Mouse (Mus musculus) CD4-positive, CD25-positive, alpha-beta regulatory T cell, adult 4 months (primary cell): ENCODE measurements around the gene Rps6kc1. TPM values are rescaled to one million over a fixed set of nuclear protein-coding genes. Genes with fewer than 3 reads are reported as not detected.

Experiments used
- ATAC-seq: one replicate; pipeline ENCODE4 v1.8.0; 2017
- polyA plus RNA-seq, 2 experiments: library from polyadenylated mRNA; unstranded; fragments of 100-300 nt; shearing (Covaris generic); gene quantifications; one replicate each; pipeline ENCODE4 v1.2.1; 2017

Gene Rps6kc1
- polyA plus RNA-seq, 2 experiments from 2014 or later, result 6.2 to 9.1 TPM

DNA sequence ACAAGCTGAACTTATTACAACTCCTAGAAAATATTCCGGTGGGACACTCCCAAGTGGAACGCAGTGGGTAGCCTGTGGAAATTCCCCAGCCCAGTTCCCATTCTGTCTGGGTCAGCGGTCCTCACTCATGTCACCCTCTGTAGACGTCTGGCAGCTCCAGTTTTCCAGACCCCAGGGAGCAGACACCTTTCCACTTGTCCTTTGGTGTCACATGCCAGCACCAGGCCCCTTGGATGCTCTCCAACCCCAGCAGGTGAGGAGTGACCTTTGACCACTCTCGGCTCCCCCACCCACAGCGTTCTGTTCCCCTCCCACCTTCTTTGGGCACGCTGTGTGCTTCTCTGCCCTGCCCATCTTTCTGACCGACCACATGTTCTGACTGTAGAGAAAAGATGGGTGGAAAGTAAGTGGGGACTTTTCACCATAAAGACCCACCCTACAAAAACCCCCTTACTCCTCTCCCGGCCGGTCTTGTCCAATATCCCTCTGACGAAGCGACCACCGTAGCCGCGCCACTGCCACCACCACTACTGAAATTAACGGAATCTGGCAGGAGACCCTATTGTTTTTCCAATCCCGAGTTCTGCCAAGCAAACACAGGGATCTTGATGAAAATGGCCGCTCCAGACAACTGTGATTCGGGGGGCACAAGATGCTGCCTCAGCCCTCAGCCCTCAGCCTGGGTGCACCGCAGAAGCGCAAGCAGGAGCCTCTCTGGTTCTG lies 246.6 kb downstream of the Rps6kc1 start:
- ATAC-seq, result no peak

DNA sequence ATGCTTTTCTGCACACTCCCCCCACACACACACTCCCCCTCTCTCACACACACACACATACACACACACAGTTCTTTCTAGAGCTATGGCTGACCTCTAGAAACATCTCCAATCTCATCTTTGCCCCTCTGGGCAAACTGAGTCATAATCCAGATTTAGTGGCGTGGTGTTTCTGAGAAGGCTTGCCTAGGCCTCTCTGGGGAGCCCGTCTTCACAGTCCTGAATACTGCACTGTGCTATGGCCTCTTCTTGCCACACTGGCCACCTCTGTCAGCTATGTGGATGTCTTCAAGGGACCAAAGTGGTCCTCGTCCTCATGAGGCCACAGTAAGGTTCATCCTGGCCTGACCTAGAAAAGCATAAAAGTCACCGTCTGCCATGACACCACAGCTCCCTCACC lies 247.6 kb downstream of the Rps6kc1 start:
- no peak for ATAC-seq

DNA sequence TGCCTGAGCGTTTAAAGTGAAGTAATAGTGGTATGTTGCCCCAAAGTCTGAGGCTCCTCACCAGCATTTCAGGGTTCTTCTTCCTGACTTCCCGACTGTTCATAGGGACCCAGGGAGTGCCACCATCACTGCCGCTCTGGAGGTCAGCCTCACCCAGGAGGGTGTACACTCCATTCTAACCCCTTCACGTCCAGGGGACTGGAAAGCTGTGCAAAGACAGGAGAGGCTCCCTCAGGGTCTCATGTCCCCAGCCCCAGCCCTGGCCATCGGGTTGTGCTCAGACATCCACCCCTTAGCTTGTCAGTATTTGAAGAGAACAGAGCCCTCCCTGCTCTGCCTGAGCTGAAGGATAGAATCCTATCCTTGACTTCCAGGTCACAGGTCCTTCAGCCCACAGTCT lies 248.8 kb downstream of the Rps6kc1 start:
- ATAC-seq, result no peak

DNA sequence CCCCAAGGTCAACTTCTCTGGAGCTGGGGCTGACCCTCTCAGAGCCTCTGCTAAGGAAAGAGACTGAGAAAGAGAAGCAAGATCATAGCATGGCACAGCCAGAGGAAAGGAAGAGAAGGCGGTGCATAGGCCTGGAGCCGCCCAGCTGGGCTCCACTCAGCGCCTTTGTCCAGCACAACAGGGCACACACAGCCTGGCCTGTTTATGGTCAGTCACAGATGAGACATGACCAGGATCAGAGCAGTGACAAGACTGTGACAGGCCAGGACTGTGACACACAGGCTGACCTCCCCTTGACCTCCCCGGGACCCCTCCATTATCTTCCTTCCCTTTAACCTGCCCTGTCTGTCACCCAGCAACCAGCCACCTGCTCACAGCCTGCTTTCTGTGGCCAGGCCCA lies 249.8 kb downstream of the Rps6kc1 start:
- ATAC-seq, result no peak

DNA sequence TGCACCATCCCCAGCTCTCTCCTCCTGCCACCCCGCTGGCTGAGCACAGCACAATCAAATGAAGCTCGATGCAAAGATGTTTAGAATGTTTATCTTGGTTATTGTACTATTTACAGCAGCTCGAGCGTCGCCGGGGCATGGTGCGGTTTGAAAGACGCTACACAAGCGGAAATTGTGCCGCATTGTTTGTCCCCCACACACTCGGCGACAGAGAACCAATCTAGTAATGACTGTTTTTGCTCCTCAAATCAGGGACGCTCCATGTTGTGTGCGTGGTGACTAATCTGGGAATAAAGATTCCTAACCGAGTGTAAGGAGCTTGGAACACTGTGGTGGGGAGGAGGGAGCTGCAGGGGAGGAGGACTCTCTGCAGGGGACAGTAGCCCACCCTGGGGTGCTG lies 250.3 kb downstream of the Rps6kc1 start:
- no peak for ATAC-seq

DNA sequence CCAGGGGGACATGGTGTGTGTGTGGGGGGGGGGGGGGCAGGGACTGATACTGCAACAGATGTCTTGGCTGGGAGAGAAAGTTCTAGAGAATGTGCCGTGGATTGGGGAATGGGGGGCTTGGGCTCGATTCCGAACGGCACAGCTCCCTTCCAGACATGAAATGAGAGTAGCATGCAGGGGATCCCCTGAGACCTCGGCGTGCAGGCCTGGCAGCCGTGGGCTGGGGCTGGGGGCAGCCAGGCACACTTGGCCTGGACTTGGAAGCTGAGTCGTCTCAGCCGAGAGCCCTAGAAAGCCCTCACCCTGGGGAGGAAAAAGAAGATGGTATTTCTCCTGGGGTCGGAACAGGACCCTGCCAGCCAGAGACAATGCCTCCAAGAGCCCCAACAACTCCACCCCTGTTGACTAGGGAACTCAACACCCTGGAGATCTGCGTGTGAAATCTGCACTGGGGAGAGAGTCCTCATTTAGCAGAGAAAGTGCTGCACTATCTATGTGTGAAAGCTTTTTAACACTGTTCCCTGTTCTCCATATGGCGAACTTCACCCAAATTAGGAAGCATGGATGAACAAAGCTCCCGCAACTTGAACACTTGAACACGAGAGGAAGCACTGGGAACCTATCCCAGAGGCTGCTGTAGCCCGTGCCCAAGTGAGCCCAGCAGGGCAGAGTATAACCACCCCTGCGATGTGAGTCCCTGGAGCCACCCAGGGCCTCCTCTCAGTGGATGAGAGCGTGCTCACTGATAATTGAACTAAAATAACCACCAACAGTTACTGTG lies 251.7 kb downstream of the Rps6kc1 start:
- ATAC-seq, result no peak

DNA sequence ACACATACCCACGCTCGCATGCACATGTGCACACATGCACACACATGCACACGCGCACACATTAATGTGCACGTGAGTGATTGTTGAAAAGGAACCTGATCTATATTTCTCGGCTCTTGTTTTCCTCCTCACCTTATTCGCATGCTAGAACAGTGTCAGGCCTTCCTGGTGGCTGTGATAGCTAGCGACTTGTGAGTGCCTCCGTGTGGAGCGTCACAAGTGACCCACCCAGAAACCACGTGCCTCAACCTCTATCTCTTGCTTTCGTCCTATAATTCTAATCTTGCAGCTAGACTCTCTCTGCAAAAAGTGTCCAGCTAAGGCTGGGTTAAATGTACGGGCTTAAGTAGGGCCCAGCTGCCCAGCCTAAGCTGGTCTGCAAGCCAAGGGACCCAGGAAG lies 253.3 kb downstream of the Rps6kc1 start:
- no peak for ATAC-seq

DNA sequence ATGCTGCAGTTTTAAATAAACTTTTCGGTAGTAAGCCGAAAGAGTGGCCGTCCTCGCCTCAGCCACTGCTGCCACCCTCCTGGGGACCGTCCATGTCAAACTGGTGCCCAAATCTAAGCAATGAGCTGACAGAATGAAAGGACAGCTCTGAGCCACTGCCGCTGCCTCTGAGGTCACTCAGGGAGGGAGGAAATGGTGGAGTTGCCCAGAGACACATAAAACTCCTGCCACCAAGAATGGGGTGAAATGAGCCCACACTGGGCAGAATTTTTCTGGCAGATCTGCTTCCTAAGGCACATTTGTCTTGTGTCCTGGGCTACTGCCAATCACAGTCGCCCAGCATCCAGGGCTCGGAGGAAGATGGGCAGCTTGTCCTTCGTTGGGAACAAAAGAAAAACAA lies 255.5 kb downstream of the Rps6kc1 start:
- ATAC-seq, result no peak

DNA sequence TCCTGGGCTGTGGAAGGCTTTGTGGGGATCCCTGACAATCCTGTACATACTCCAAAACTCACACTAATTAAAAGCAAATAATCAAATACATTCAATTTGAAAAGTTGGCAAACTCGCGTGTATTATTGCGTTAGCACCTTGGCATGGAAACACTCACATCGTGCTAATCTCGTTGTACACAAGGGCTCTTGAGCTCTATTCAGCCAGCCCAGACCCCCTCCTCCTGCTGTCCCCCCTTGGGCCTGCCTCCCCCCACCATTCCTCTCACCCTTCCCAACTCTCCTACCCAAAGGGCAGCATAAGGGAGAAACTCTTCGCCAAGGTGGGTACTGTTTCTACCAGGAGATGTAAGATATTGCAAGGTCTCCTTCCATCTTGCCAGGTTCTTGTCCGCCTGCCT lies 255.9 kb downstream of the Rps6kc1 start:
- ATAC-seq, result no peak

DNA sequence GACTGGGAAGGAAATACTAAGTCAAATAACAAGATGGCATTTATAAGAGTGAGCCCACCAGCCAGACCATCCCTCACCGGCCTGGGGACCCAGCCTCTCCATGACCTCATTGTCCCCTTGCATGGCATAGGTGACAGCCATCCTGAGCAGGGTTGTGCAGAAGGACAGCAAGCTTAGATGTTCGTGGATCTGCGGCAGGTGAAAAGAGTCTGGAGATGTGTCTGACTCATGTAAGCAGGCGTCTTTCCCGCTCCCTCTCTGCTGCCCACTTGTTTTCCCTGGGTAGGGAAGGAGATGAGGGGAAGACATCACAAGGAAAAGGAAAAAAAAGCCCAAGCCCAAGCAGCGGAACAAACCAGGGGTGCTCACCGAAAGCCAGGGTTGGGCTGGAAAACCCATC lies 256.5 kb downstream of the Rps6kc1 start:
- no peak for ATAC-seq

DNA sequence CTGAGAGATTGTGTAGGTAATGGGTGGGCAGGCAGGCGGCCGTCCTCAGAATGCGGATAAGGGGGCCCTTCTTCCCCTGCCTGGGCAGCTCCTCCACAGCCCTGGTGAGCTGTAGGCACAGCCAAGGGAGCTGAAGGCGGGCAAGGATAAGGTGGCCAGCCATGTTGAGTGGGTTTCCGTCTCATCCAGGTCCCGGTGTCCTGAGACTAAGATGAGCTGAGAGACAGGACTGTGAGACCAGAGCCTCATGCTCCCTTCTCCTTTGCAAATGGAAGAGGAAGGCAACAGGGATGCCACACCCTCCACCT lies 256.9 kb downstream of the Rps6kc1 start:
- no peak for ATAC-seq

DNA sequence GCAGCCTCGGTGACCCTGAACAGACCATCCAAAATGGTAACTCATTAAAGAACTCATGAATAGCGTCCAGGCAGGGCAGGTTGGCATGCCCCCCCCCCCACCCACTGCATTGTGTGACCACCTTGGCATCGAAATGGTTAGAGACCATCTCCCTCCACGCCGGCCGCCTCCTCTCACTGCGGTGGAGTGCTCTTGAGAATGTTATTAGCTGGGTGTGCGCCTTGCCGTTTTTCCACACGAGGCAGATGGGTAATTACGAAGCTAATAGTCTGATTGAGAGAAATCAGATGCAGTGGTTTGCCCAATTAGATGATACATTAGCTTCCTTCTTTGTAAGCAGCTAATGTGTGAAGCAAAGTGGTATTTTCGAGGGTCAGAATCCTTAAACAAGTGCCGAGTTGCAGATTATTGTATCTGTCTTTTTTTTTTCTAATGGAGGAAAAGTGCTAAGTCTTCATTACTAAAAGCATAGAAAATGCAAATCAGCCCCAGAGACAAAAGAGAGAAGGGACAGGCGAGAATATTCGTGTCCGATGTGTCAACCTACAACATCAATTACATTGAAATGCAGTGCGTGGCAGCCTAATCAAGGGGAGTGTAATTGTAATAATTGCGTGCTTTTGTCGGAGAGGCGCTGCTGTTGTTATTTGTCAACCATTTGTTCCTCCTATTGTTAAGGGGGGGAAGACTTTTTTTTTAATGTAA lies 257.4 kb downstream of the Rps6kc1 start:
- ATAC-seq, result no peak

DNA sequence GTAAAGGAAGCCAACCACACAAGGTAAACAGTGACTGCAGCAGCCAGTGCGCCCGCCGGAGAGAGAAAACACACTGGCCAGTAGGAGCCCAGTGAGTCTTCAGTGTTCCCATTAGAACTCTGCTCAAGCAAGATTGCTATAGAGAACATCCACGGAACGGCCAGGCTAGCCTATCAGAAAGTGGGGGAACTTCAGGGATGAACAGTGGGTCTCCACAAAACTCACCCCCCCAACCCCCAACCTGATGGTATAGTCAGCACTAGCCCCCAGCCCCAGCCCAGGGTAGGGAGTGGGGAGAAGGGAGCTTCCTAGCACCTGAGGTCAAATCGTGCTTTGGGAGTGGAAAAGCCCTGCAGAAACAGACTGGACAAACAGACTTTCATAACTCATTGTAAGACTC lies 258.5 kb downstream of the Rps6kc1 start:
- ATAC-seq, result no peak

Other genes starting within 250 kb of the Rps6kc1 start
- 10 to 100 TPM; 53.2 to 55.8 TPM for gene Angel2, start 13.3 kb upstream of the Rps6kc1 start, polyA plus RNA-seq
- under 1 TPM; 0.78 to 0.84 TPM for gene Vash2, start 67.5 kb upstream of the Rps6kc1 start, polyA plus RNA-seq
- gene Flvcr1, start 114.4 kb upstream of the Rps6kc1 start, polyA plus RNA-seq, result 10 to 100 TPM in 1 of 2 experiments, 1 to 10 TPM in 1; 5.6 to 10.8 TPM
- not detected for gene Spata45, start 124.9 kb upstream of the Rps6kc1 start, polyA plus RNA-seq
- 10 to 100 TPM; 10.8 to 11.5 TPM for gene Tatdn3, start 151.2 kb upstream of the Rps6kc1 start, polyA plus RNA-seq
- 1 to 10 TPM; 1.6 to 3.7 TPM for gene Nsl1, start 151.2 kb upstream of the Rps6kc1 start, polyA plus RNA-seq
- gene Batf3, start 186.1 kb upstream of the Rps6kc1 start, polyA plus RNA-seq, result not detected